Mouse (Mus musculus): Measurements from ENCODE around the gene Lhx4. TPM values are rescaled to one million over a fixed set of nuclear protein-coding genes. Genes with fewer than 3 reads are reported as not detected.

Lhx4 gene
- total and polyA plus RNA-seq, 3 experiments, result not detected

GRCm38 (mm10) chr1:155729113-155729795 lies 22.2 kb downstream of the Lhx4 start:
- H3K4me1 ChIP-seq (ENCODE audit: control insufficient read depth in 1 of 2, insufficient read depth in 2 of 2, low read length in 2 of 2), result no peaks in the 10 kb centered on the region
- TF ChIP-seq ZKSCAN1 (IDR thresholded peaks at IDR 0.05; ENCODE audit: low read depth, low read length), result no peak
- no peaks in the 10 kb centered on the region for H3K36me3 ChIP-seq (ENCODE audit: control insufficient read depth in 1 of 2, insufficient read depth in 2 of 2, low read length in 2 of 2)
- no peak overlapping the region for H3K27ac ChIP-seq (ENCODE audit: control insufficient read depth, low read depth, low read length)
- no peaks in the 10 kb centered on the region for H3K9me3 ChIP-seq (replicated peaks; ENCODE audit: insufficient read depth, low read length)
- H3K27me3 ChIP-seq (ENCODE audit: control insufficient read depth in 1 of 2, insufficient read depth in 2 of 2, low read length in 2 of 2), result no peaks in the 10 kb centered on the region; a peak in 1 of 4 replicates
- DNase-seq (ENCODE audit: low read depth, low spot score), result no peak
- H3K79me2 ChIP-seq (ENCODE audit: control insufficient read depth, insufficient read depth, low read length, poor library complexity), result no peaks in the 10 kb centered on the region
- no peak overlapping the region for H3K9ac ChIP-seq (ENCODE audit: control insufficient read depth, low read depth, low read length, poor library complexity, severe bottlenecking)
- H3K4me3 ChIP-seq (ENCODE audit: control insufficient read depth in 1 of 2, insufficient read depth in 1 of 2, low read depth in 2 of 2, low read length in 2 of 2), result no peak overlapping the region

GRCm38 (mm10) chr1:155727830-155728229 lies 23.7 kb downstream of the Lhx4 start:
- no peaks in the 10 kb centered on the region for H3K36me3 ChIP-seq (ENCODE audit: control insufficient read depth in 1 of 2, insufficient read depth in 2 of 2, low read length in 2 of 2)
- no peak for DNase-seq (ENCODE audit: low read depth, low spot score)
- H3K4me1 ChIP-seq (ENCODE audit: control insufficient read depth in 1 of 2, insufficient read depth in 2 of 2, low read length in 2 of 2), result no peaks in the 10 kb centered on the region
- no peaks in the 10 kb centered on the region for H3K9me3 ChIP-seq (replicated peaks; ENCODE audit: insufficient read depth, low read length)
- H3K27me3 ChIP-seq (ENCODE audit: control insufficient read depth in 1 of 2, insufficient read depth in 2 of 2, low read length in 2 of 2), result no peaks in the 10 kb centered on the region; a peak in 2 of 4 replicates
- no peaks in the 10 kb centered on the region for H3K79me2 ChIP-seq (ENCODE audit: control insufficient read depth, insufficient read depth, low read length, poor library complexity)
- no peak overlapping the region for H3K27ac ChIP-seq (ENCODE audit: control insufficient read depth, low read depth, low read length)
- H3K9ac ChIP-seq (ENCODE audit: control insufficient read depth, low read depth, low read length, poor library complexity, severe bottlenecking), result no peak overlapping the region
- no peak for TF ChIP-seq ETS1 (IDR thresholded peaks at IDR 0.05; ENCODE audit: low read depth, low read length)
- TF ChIP-seq TCF12 (IDR thresholded peaks at IDR 0.05; ENCODE audit: low read depth, low read length), result no peak
- TF ChIP-seq ZMIZ1 (IDR thresholded peaks at IDR 0.05; ENCODE audit: low read depth, low read length), result no peak
- no peak for TF ChIP-seq POLR2AphosphoS2 (IDR thresholded peaks at IDR 0.05; ENCODE audit: low read length)
- no peak for TF ChIP-seq E2F4 (IDR thresholded peaks at IDR 0.05; ENCODE audit: borderline replicate concordance, low read depth, low read length)
- no peak for TF ChIP-seq HCFC1 (IDR thresholded peaks at IDR 0.05; ENCODE audit: low read depth, low read length)
- TF ChIP-seq KAT2A (conservative IDR thresholded peaks at IDR 0.05; ENCODE audit: low read depth, low read length), result no peak
- TF ChIP-seq CHD1 (IDR thresholded peaks at IDR 0.05; ENCODE audit: low read depth, low read length), result no peak
- TF ChIP-seq CHD2 (IDR thresholded peaks at IDR 0.05; ENCODE audit: low read length), result no peak
- no peak for TF ChIP-seq BHLHE40 (IDR thresholded peaks at IDR 0.05; ENCODE audit: borderline replicate concordance, low read depth, low read length)
- no peak for TF ChIP-seq GATA1 (IDR thresholded peaks at IDR 0.05; ENCODE audit: low read depth, low read length)
- no peak overlapping the region for H3K4me3 ChIP-seq (ENCODE audit: control insufficient read depth in 1 of 2, insufficient read depth in 1 of 2, low read depth in 2 of 2, low read length in 2 of 2)

GRCm38 (mm10) chr1:155725876-155726275 lies 25.6 kb downstream of the Lhx4 start:
- no peaks in the 10 kb centered on the region for H3K4me1 ChIP-seq (ENCODE audit: control insufficient read depth in 1 of 2, insufficient read depth in 2 of 2, low read length in 2 of 2)
- H3K79me2 ChIP-seq (ENCODE audit: control insufficient read depth, insufficient read depth, low read length, poor library complexity), result no peaks in the 10 kb centered on the region
- H3K27ac ChIP-seq (ENCODE audit: control insufficient read depth, low read depth, low read length), result no peak overlapping the region
- no peak overlapping the region for H3K9ac ChIP-seq (ENCODE audit: control insufficient read depth, low read depth, low read length, poor library complexity, severe bottlenecking)
- H3K9me3 ChIP-seq (replicated peaks; ENCODE audit: insufficient read depth, low read length), result no peaks in the 10 kb centered on the region
- no peak overlapping the region for H3K4me3 ChIP-seq (ENCODE audit: control insufficient read depth in 1 of 2, insufficient read depth in 1 of 2, low read depth in 2 of 2, low read length in 2 of 2)
- TF ChIP-seq MEF2A (IDR thresholded peaks at IDR 0.05; ENCODE audit: extremely low read depth, insufficient replicate concordance, low read depth, low read length, poor library complexity, severe bottlenecking) (no peak), CHD2 (IDR thresholded peaks at IDR 0.05; ENCODE audit: low read length) (no peak), ZNF384 (IDR thresholded peaks at IDR 0.05; ENCODE audit: low read depth, low read length) (no peak), CTCF (IDR thresholded peaks at IDR 0.05 in 2 of 3, conservative IDR thresholded peaks at IDR 0.05 in 1 of 3; ENCODE audit: control insufficient read depth in 1 of 3, insufficient read depth in 1 of 3, low read depth in 2 of 3, low read length in 3 of 3, poor library complexity in 1 of 3, severe bottlenecking in 1 of 3) (no peak), GABPA (IDR thresholded peaks at IDR 0.05; ENCODE audit: low read depth, low read length) (no peak), NELFE (IDR thresholded peaks at IDR 0.05; ENCODE audit: low read depth, low read length) (no peak), HCFC1 (IDR thresholded peaks at IDR 0.05; ENCODE audit: low read depth, low read length) (no peak), MYC (IDR thresholded peaks at IDR 0.05; ENCODE audit: low read depth, low read length) (no peak), KAT2A (conservative IDR thresholded peaks at IDR 0.05; ENCODE audit: low read depth, low read length) (no peak), ELF1 (IDR thresholded peaks at IDR 0.05; ENCODE audit: low read depth, low read length) (no peak)
- DNase-seq (ENCODE audit: low read depth, low spot score), result no peak
- no peaks in the 10 kb centered on the region for H3K36me3 ChIP-seq (ENCODE audit: control insufficient read depth in 1 of 2, insufficient read depth in 2 of 2, low read length in 2 of 2)
- H3K27me3 ChIP-seq (ENCODE audit: control insufficient read depth in 1 of 2, insufficient read depth in 2 of 2, low read length in 2 of 2), result no peaks in the 10 kb centered on the region; a peak in 1 of 4 replicates

Data from MEL (cell line).